Mouse (Mus musculus): ENCODE measurements around the gene Trim69. TPM values are rescaled to one million over a fixed set of nuclear protein-coding genes. Genes with fewer than 3 reads are reported as not detected.

Gene Trim69
- total RNA-seq (2021): not detected
- long read RNA-seq, experiment 1: 0 reads
- long read RNA-seq, experiment 2: 0 reads

GRCm38 (mm10) chr2:122160680-122161079, at the start of gene Trim69:
Gene Trim69, plus strand, starts transcription at chr2:122160700.
- DNase-seq (ENCODE audit: low spot score in 2 of 2): peak; percentile 74 to 89

GRCm38 (mm10) chr2:122116888-122117287, 43.6 kb upstream of the Trim69 start:
- no peak for DNase-seq (ENCODE audit: low spot score in 2 of 2)

GRCm38 (mm10) chr2:122117961-122118958, 42.2 kb upstream of the Trim69 start, which contains the start of gene Spg11:
Gene Spg11, minus strand, starts transcription at chr2:122118386.
- DNase-seq (ENCODE audit: low spot score in 2 of 2): peak; percentile 93 to 98

- no peak for DNase-seq (ENCODE audit: low spot score in 2 of 2)
These were observed 34.6 kb upstream of the Trim69 start for GRCm38 (mm10) chr2:122125680-122126572.

- no peak for DNase-seq (ENCODE audit: low spot score in 2 of 2)
These were observed 33.6 kb upstream of the Trim69 start for GRCm38 (mm10) chr2:122126765-122127347.

- no peak for DNase-seq (ENCODE audit: low spot score in 2 of 2)
These were observed 32.9 kb upstream of the Trim69 start for GRCm38 (mm10) chr2:122127635-122128034.

GRCm38 (mm10) chr2:122132078-122132477, 28.4 kb upstream of the Trim69 start:
- no peak for DNase-seq (ENCODE audit: low spot score in 2 of 2)

GRCm38 (mm10) chr2:122132618-122133017, 27.9 kb upstream of the Trim69 start:
- no peak for DNase-seq (ENCODE audit: low spot score in 2 of 2)

GRCm38 (mm10) chr2:122137839-122138465, 22.5 kb upstream of the Trim69 start:
- no peak for DNase-seq (ENCODE audit: low spot score in 2 of 2)

- DNase-seq (ENCODE audit: low spot score in 2 of 2): no peak
These were observed 19.7 kb upstream of the Trim69 start for GRCm38 (mm10) chr2:122140815-122141214.

- no peak for DNase-seq (ENCODE audit: low spot score in 2 of 2)
These were observed 19.1 kb upstream of the Trim69 start for GRCm38 (mm10) chr2:122141332-122141967.

GRCm38 (mm10) chr2:122143111-122143510, 17.4 kb upstream of the Trim69 start:
- DNase-seq (ENCODE audit: low spot score in 2 of 2): no peak

GRCm38 (mm10) chr2:122145756-122146155, 14.7 kb upstream of the Trim69 start:
- DNase-seq (ENCODE audit: low spot score in 2 of 2): no peak

- no peak for DNase-seq (ENCODE audit: low spot score in 2 of 2)
These were observed 13.8 kb upstream of the Trim69 start for GRCm38 (mm10) chr2:122146687-122147086.

- peak; percentile 86 to 93 for DNase-seq (ENCODE audit: low spot score in 2 of 2)
These were observed 12.8 kb upstream of the Trim69 start, which contains the start of gene B2m for GRCm38 (mm10) chr2:122147508-122148241. Gene B2m, plus strand, starts transcription at chr2:122147686.

GRCm38 (mm10) chr2:122148242-122148917, 12.1 kb upstream of the Trim69 start:
- peak in 1 of 2 experiments; percentile 55 for DNase-seq (ENCODE audit: low spot score in 2 of 2)

- DNase-seq (ENCODE audit: low spot score in 2 of 2): no peak
These were observed 11.2 kb upstream of the Trim69 start for GRCm38 (mm10) chr2:122149316-122149715.

GRCm38 (mm10) chr2:122149716-122150115, 10.8 kb upstream of the Trim69 start:
- no peak for DNase-seq (ENCODE audit: low spot score in 2 of 2)

- DNase-seq (ENCODE audit: low spot score in 2 of 2): no peak
These were observed 9.3 kb upstream of the Trim69 start for GRCm38 (mm10) chr2:122151221-122151620.
